Mouse (Mus musculus): ENCODE measurements around the gene Dync1i1.

DNA sequence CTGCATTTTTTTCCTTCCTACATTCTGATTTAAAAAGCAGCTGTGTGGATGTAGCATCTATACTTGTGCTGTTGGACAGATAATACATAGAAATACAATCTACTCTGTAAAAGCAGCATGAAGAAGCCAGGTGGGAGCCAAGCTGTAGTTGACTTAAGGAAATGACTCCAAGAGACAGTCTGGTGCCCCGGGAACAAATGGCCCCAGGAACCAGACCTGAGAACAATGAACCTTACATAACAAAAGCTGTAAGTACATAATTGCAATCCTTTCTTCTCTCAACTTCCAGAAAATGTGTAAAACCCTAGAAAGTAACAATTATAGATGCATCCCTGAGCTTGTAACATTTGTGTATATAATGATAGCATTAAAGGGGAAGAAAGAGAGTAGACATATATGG, 86.6 kb downstream of the Dync1i1 start:
- no peak for TF ChIP-seq CTCF (IDR thresholded peaks at IDR 0.05; ENCODE audit: insufficient read depth, low read length)
- no peak for TF ChIP-seq POLR2A (IDR thresholded peaks at IDR 0.05; ENCODE audit: borderline replicate concordance, extremely low read depth, low read depth, low read length)

Data from lung, adult 2 months (tissue).